Mouse (Mus musculus) layer of hippocampus, postnatal 36 days (tissue): Measurements from ENCODE around the gene Jph2. TPM values are rescaled to one million over a fixed set of nuclear protein-coding genes. Genes with fewer than 3 reads are reported as not detected.

Source experiments
- DNase-seq, 2 experiments: peaks; one replicate each; pipeline ENCODE4 v3.0.0; 2022
- total RNA-seq, 2 experiments: library from RNA; stranded (reverse); gene quantifications; 2 replicates each; pipeline ENCODE4 v1.2.3; 2021

The Jph2 gene
- under 1 TPM; 0.45 to 0.63 TPM for total RNA-seq

DNA sequence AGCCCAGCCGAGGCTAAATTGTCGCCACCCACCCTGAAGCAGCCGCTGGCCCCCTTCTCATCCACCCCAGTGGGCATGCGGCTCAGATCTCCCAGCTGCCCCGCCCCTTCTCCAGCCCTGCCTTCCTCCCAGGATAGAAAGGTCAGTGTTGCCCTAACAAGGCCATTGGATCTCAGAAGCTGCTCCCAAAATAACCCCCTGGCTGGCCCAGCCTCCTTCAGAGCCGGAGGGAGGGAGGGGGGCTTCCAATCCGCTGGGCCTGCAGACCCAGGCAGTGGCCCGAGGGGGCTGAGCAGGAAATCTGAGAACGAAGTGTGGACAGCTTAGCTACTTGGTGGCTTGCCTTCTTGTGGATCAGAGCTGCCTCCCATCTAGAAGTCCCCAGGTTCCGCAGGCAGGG lies at the start of gene Jph2:
Gene Jph2 (minus strand): TSS at position 89 of the 400 bp plus-strand sequence.
- DNase-seq: no peak

DNA sequence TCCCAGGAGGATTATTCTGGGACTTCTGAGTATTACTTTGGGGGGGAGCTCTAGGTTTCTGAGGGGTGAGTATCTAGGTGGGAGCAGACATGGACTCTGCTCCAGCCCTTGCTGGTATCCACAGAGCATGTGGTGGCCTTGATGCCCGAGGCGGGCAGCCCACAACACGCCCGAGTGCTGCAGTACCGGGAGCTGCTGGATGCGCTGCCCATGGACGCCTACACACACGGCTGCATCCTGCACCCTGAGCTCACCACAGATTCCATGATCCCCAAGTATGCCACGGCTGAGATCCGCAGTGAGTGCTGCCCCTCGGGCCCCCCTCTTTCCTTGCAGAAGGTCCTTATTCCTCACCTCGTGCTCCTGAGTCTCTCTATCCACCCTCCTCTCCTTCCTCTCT lies 49.6 kb upstream of the Jph2 start:
- DNase-seq: no peak

GRCm38 (mm10) chr2:163444017-163444416 lies 46.2 kb upstream of the Jph2 start:
- DNase-seq: no peak

DNA sequence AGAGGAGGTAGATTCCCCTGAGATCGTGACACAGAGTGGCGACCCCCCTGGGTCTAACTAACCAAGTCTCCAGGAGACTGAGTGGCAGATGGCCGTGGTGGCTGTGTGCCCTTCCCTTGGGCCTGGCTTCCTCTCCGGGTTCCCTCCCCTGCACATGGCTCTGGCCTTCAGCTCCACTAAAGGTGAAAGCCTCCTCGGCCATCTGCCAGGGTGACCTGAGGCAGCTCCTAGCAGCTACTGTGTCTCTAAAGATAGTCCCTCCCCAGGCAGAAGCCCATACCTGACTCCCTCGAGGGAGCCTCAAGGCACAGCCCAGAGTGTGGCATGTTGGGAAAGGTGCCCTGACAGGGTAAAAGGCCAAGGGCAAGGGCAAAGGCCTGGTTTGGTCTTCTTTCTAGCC lies 45.8 kb upstream of the Jph2 start:
- no peak for DNase-seq

GRCm38 (mm10) chr2:163439488-163439887 lies 41.7 kb upstream of the Jph2 start:
- DNase-seq: no peak

DNA sequence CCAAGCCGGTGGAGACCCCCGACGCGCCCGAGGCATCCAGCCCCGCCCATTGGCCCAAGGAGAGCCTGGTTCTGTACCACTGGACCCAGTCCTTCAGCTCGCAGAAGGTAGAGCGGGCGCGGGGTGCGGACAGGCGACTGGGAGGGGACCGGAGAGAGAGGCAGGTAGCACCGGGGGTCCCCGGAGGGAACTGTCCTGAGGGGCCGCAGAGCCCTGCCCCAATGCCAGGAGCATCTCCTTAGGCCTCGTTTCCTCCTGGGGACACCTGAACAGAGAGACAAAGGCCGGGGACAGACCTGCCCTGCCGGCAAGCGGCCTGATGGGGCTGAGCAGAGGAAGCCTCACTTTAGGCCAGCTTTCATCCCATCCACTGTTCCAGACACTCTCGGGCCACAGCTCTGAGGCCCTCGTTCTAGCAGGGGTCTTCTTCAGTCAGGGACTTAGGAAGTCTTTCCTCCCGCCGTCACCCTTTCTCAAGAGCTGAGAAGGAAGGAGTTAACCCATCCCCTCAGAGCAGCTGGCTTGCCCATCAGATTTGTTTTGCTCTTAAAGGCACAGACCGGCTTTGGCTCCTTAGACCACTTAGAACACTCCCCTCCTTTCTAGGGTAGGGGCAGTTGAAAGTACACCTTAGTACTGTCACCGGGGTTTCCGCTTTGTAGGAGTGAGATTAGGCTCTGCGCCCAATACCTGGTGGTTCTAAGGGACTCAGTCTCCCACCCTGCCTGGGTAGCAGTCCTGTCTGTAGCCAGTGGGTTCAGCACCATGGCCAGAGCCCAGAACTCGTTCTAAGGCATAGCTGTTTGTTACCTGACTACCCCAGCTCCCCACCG lies 41.0 kb upstream of the Jph2 start:
- DNase-seq: peak in 1 of 2 experiments; percentile 51

DNA sequence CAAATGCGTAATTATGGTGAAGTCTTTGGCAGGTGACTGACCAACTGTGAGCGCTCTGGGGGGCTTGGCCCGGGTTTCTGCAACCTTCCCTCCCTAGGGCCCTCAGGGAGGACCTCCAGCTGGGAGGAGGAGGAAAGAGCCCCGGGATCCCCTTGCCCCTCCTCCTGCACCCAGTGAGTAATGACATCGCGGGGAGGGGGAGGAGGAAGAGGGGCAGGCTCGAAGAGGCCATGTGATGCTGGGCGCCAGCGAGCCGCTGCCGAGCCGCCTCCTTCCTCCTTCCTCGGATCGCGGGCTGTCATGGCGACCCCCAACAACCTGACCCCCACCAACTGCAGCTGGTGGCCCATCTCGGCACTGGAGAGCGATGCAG lies 40.4 kb upstream of the Jph2 start, which contains the start of gene Gdap1l1:
Gene Gdap1l1 (plus strand): TSS at position 231 of the 373 bp plus-strand sequence.
- DNase-seq: peak; percentile 79 to 83

- DNase-seq: no peak
Observed at GRCm38 (mm10) chr2:163437800-163438199, 40.0 kb upstream of the Jph2 start.

- no peak for DNase-seq
Observed at GRCm38 (mm10) chr2:163433971-163434370, 36.2 kb upstream of the Jph2 start.

GRCm38 (mm10) chr2:163431289-163431688 lies 33.5 kb upstream of the Jph2 start:
- DNase-seq: no peak

DNA sequence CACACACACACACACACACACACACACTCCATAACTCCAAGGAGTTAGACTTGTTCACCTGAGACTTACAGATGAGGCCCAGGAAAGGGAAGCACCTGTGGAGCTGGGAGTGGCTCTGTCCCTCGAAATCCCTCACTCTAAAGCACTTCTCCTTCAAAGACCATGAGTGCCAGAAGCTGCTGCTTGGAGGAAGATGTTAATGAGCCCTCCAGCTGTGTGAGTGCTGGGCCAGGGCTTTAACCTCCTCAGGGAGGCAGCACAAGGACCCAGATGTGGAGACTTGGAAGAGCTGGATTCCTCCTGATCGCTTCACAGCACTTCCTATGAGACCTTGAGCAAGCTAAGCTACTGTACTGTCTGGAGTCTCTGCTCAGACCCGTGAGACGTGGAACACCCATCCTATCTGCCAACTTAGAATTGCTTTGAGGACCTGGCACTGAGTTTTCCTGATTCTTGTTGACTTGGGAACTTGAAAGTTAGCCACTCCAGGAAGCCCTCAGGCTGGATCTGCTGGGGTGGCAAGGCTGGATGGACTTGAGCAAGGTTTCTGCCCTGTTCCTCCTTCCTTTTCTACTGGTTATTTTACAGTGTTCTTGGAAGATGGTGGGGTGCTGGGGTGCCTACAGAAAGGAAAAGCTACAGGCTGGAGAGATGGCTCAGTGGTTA lies 30.7 kb upstream of the Jph2 start:
- DNase-seq: no peak

DNA sequence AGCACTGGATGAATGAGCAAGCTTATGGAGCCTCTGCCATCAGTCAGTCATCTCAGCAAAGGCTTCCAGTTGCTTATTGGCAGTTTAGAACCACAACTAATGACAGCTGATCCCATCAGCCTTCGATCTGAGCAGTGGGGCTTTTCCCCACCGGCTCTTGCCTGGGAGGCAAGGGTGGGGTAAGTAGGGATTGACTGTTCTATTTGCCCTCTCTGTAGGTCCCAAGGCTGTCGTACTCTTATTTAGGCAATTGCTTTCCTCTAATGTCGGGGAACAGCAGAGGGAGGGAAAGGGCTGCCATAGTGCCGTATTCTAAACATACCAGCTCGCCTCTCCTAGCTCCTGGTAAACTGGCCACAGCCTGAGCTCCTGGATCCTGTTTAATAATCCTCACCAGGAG lies 26.8 kb upstream of the Jph2 start, which contains the start of gene Oser1:
Gene Oser1 (minus strand): TSS at position 101 of the 400 bp plus-strand sequence.
- no peak for DNase-seq

GRCm38 (mm10) chr2:163422895-163423660 lies 25.3 kb upstream of the Jph2 start:
- no peak for DNase-seq

DNA sequence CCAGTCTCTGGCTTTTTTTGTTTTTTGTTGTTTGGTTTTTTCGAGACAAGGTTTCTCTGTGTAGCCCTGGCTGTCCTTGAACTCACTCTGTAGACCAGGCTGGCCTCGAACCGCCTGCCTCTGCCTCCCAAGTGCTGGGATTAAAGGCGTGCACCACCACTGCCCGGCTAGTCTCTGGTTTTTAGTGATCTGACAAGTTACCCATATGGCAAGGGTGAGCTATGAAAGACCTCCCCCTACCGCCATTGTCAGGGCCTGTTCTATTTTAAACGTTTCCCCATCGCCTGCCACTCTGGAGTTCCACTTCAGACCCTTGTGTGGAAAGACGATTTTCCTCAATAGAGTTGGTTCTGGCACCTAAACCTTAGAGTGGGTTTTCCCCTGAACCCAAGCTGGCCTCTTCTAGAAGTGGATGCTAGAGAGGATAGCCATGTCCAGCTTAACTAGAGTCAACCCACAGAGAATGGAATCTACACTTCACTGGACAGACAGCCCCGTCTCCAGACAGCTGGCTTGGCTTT lies 22.6 kb upstream of the Jph2 start:
- DNase-seq: no peak

DNA sequence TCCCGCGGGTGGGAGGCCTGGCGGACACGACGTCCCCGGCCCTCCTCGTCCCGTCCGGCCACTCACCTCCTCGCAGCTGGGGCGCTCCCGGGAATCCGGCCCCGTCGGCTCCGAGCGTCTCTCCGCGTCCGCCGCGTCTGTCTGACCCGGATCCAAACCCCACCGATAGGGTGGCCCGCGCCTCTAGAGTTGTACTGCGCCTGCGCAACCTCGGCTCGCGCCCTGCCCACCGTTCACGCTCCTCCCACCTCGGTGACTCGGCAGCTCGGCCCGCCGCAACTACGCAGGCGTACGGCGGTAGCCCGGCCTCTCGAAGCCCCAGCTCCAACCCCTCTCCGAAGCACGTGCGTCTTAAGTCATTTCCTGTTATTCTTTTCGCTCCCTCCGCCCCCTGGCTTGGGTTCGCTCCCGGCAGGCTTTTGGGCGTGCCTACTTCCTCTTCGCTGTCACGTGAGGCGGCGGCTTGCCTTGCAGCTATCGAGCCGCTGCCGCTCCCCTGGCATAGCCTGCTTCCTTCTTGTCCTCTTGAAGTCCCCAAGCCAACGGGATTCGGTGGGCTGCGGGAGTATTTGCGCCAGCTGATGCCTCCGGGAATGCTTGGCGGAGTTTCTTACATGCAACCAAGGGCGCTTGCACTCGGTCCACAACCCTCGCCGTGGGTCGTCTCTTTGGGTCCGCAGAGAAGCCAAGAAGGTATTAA lies 21.7 kb upstream of the Jph2 start:
- DNase-seq: peak; percentile 100

DNA sequence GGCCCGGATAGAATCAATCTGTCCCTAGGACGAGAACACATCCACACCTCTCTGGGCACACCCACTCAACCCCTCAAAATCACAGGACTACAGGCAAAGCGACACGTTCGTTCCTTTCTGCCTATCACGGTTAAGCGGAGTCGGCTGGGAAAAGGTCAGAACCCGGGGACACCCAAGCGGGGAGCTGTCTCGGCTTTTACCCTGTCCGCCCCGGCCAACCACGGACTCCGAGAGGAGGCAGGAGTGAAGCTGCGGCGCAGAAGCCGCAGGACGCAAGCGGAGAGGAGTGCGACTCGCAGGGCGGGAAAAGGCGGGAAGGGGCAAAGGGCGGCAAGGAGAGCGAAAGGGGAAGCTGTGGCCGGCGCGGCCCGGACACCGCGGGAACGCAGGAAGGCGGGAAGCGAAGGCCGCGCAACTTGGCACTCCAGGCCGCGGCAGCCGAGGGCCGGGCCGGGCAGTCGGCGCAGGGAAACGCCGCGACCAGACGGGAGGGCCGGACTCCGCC lies 21.1 kb upstream of the Jph2 start:
- DNase-seq: peak in 1 of 2 experiments; percentile 23

DNA sequence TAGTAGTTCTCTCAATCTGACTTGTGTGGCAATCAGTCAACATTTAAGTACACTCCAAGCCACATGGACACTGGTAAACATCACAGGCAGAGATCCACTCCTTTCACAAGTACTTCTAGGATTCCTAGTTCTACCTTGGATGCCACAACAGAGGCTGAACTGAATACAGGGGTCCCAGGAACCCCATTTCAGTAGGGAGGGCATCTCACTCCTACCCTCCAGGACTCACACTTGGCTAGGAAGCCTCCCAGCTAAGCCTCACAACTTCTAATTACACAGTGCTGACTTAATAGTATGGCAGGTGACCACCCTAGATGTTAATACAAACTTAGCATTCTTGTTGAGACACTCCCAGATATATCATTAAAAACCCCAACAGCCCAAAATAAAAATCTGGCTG lies 20.0 kb upstream of the Jph2 start:
- DNase-seq: no peak

DNA sequence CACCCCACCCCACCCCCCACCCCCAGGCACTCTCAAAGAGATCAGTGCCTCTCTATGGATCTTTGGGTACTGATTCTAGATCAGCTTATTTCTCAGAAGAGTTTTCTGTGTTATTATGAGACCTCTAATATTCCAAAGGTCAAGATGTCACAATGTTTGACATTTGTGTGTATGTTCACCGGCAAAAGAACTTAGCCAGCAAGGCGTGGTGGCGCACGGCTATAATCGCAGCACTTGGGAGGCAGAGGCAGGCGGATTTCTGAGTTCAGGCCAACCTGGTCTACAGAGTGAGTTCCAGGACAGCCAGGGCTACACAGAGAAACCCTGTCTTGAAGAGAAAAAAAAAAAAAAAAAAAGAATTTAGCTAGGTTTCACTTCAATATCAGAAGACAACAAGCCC lies 19.2 kb upstream of the Jph2 start:
- DNase-seq: no peak

GRCm38 (mm10) chr2:163412846-163413590 lies 15.2 kb upstream of the Jph2 start:
- DNase-seq: no peak

- DNase-seq: peak; percentile 37 to 50
Observed at GRCm38 (mm10) chr2:163412419-163412818, 14.6 kb upstream of the Jph2 start.

DNA sequence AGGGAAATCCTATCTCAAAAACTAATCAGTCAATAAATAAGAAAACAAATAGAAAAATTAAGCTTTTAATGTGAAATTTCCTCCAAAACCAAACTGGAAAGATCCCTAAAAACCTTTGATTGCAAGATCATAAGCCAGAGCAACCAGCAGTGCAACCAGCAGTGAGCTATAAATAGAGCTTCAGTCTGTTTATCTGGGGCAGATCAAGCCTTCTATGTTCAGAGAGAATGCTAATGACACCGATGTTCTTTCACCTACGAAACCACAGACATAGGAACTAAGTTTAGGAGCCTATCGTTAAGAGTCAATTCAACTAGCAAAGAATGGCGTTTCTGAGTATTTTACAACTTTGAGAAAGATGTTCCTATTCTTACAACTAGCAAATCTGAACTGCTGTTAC lies 14.0 kb upstream of the Jph2 start:
- no peak for DNase-seq
